Mouse (Mus musculus): ENCODE results near the gene Rab10. TPM values are rescaled to one million over a fixed set of nuclear protein-coding genes. Genes with fewer than 3 reads are reported as not detected.
A peak's percentile ranks its signal among the peaks of the same experiment; 100 is the strongest.
"Not testable (repeated sequence)": the region's sequence is repeated elsewhere in the genome, so short reads cannot be mapped to it uniquely, and the experiment has no call there.

Gene Rab10
- total RNA-seq, 2 experiments from 2014 or later, result 74.6 to 96.9 TPM

DNA sequence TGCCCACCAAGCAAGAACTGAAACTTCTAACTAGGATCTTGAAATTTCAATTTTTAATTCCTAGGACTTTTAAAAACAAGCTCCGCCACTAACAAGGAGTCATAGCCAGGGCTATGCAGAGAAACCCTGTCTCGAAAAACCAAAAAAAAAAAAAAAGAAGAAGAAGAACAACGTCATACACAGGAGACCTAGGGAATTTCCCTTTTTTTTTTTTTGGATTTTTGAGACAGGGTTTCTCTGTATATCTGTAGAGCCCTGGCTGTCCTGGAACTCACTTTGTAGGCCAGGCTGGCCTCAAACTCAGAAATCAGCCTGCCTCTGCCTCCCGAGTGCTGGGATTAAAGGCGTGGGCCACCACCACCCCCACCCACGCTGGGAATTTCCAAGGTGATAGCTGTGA, 12.1 kb downstream of the Rab10 start:
- not testable (repeated sequence) for ATAC-seq (ENCODE audit: poor library complexity, severe bottlenecking)

DNA sequence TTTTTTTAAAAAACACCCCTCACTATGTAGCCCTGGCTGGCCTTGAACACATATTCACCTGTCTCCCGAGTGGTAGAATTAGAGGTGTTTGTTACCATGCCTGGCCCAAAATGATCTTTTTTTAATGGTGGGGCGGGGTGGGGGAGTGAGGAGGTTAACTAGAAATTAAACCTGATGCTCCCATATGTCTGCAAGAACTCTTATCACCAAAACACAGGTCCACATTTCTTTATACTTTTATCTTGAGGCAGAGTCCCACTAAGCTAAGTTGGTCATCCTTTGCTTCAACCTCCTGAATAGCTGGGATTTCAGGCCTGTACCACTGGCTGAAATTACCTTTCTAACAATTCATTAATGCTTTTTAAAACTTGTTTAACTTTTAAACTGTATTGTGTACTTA, 13.7 kb downstream of the Rab10 start:
- no peak for ATAC-seq (ENCODE audit: poor library complexity, severe bottlenecking)

DNA sequence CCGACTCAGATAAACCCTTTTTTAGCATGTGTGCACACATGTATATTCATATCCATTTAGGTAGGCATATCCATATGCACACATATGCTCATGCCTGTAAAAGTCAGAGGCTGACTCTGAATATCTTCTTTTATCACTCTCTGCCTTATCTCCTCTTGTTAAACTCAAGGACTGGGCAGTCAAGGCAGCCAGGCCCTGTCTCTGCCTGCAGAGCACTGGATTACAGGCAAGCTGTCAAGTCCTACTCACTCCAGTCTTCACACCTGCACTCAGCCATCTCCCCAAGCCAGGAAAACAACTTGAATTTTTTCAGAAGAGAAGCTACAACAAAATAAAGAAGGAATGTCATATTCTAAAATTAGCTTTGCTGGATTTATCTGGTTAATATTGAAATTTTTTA, 17.9 kb downstream of the Rab10 start:
- ATAC-seq (ENCODE audit: poor library complexity, severe bottlenecking), result no peak

DNA sequence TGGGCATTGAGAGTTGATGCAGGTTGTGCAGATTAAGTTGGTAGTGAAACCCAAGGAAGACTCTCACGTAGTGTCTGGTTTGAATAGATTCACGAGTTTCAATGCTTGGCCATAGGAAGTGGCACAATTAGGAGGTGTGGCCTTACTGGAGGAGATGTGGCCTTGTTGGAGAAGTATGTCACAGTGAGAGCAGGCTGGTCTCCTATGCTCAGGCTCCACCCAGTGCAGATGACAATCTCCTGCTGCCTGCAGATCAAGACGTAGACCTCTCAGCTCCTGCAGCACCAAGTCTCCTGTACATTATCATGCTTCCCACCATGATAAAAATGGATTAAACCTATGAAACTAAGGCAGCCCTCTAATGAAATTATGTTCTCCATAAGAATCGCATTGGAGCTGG, 18.7 kb downstream of the Rab10 start:
- ATAC-seq (ENCODE audit: poor library complexity, severe bottlenecking), result peak; percentile 100

DNA sequence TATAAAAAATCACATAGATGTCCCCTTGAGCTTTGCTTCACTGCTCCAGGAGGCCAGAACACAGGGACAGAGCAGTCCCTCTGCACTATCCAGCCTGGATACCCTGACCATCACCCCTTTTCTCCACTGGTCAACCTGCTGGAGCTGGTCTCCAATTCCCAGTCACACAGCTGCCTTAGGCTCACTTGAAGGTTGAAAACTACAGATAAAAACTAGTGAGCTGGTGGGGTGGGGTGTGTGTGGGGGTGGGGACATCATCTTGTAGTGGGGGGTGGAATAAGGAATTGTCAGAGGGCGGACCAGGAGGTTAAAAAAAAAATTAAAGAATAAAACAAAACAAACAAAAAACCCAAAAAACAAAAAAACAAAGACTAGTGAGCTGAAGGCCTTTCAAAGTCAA, 21.3 kb downstream of the Rab10 start:
- ATAC-seq (ENCODE audit: poor library complexity, severe bottlenecking), result no peak

DNA sequence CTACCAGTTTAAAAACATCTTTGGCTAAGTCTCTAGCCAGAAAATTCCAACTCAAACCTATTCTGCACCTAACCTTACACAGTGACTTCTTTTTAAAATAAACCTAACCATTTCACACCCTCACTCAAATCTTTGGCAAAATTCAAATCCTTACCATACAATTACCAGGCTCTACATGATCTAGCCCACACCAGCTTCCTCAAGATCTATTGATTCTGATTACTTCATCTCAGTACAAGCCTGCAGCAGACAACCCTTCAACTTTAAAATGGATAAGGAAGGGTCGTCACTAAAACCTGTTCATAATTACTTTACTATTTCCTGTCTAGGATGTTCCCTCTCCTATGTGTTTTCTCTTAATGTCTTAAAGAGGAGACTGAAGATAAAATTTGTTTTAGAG, 23.9 kb downstream of the Rab10 start:
- ATAC-seq (ENCODE audit: poor library complexity, severe bottlenecking), result no peak

DNA sequence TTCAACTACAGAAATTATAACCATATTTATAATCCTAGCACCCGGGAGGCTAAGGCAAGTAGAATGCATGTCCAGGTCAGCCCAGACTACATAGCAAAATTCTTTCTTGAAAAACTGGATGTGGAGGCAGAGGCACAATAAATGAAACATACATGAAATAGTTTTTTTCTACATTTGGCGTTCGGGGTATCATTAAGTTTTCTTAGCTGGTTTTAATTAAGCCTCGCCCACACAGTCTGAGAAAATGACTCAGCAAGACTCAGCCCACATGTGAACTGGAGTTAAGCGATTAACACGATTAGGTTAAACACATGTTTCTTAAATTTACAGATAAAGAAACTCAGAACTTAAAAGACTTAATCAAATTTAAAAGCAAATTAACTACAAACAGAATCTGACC, 24.4 kb downstream of the Rab10 start:
- ATAC-seq (ENCODE audit: poor library complexity, severe bottlenecking), result peak; percentile 56; the same call in 1 of the 2 replicates

DNA sequence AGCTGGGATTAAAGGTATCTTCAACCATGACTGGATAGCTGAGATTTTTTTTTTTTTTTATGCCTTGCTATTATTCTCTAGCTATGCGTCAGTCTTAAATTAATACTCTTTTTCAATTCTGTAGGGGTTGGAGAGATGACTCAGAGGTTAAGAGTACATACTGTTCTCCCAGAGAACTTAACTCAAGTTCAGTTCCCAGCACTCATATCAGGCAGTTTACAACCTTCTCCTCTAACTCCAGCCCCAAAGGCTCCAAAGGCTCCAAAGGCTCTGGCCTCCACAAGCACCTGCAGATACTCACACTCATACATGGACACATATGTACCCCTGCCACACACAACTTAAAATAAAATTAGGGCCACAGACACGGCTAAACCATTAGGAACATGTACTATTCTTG, 25.3 kb downstream of the Rab10 start:
- no peak for ATAC-seq (ENCODE audit: poor library complexity, severe bottlenecking)

DNA sequence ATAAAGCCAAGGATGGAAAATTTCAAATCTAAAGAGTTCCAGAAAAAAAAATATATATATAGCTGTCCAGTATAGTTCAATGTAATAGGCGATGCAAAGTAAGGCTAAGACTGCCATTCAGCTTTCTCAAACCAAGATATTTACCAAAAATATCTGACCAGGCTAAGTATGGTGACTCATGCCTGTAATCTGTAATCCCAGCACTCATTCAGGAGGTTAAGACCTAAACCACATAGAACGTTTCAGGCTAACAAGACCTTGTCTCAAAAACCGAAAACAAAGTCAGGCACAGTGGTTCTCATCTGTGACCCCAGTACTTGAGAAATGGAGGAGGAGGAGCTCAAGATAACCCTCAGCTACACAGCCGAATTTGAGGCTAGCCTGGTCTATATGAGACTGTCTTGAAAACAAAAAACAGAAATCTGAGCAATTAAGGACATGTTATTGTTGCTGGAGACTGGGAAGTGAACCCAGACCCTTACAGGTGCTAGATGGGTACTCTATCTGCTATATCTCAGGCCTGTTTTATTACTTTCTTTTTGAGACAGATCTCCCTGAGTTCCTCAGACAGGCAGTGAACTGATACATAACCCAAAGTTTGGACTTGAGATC, 25.8 kb downstream of the Rab10 start:
- ATAC-seq (ENCODE audit: poor library complexity, severe bottlenecking), result no peak

DNA sequence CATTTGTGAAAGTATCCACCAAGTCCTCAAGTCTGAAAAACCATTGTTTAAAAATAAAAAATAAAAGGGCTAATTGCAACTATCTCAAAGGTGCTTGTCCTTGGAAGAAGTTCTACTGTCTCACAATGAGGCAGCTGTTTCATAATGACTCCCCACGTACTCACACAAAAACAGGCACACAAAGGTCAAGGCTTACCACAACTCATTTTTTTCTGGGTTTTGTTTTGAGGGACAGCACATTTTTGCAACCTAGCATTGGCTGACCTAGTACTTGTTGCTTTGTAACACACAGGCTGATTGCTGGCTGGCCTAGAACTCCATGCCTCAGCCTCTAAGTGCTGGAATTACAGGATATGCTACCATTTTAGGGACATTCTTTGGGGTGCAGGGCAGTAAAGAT, 26.8 kb downstream of the Rab10 start:
- ATAC-seq (ENCODE audit: poor library complexity, severe bottlenecking), result no peak

DNA sequence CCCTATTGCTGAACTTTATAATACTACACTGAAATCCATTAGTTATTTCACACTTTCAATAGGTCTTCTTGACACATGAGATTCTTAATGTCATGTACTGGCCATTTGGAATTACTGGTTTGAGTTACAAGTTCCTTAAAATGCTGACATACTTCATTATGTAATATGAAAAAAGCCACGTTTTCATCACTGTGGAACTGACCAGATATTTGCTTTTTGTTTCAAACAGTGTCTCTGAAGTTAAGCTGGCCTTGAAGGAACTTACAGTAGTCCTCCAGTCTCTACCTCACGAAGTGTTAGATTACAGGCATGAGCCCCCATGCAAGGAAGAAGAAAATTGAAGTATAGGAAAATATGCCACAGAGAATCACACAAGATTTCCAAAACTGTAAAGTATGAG, 27.2 kb downstream of the Rab10 start:
- ATAC-seq (ENCODE audit: poor library complexity, severe bottlenecking), result peak; percentile 18; the same call in 1 of the 2 replicates

DNA sequence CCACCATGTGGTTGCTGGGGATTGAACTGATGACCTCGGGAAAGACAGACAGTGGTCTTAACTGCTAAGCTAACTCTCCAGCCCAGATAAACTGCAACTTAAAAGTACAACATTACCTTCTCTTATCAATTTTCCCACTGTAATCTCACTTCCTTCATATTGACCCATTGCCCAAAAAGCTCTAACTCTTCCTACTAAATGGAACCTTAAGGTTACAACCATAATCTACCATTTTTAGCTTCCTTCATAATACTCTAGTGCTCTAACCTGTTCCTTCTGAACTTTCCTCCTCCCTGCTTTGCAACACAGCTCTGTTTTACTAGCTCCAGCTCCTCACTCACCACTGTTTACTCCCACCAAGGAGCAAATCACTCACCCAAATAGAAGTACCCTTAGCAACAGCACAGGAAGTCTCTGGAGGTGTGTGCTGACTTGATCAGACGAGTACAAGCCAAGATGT, 30.9 kb downstream of the Rab10 start:
- no peak for ATAC-seq (ENCODE audit: poor library complexity, severe bottlenecking)

DNA sequence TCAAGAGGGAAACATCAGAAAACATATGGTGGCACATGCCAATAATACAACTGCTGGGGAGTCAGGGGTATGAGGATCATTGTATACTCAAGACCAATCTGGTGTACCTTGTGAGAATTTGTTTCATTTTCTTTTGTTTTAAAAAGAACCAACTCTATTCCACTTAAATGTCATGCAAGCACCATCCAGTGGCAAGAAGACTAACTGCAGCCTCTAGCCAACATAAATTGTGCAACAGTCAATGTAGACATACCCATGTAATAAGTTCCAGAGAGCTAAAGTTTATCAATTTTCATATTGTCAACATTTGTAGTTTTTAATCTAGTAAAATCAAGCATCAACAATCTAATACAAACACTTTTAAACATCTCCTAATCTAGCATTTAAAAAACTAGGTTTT, 39.0 kb downstream of the Rab10 start:
- peak; percentile 52; the same call in 1 of the 2 replicates for ATAC-seq (ENCODE audit: poor library complexity, severe bottlenecking)

DNA sequence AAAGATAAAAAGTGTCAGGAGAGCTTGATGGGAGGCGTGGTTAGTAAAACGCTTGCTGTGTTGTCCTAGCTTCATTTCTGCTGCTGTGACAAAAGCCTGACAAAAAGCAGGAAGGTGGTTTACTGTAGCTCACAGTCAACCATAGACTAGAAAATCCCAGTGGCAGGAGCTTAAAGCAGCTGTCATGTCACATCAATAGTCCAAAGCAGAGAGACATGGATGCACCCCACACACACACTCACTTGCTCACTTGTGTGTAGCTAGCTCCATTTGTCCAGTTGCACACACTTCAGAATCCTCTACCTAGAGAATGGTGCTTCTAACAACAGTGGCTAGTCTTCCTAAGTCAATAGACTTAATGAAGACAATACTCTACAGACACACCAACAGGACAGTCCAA, 42.4 kb downstream of the Rab10 start:
- ATAC-seq (ENCODE audit: poor library complexity, severe bottlenecking), result no peak

DNA sequence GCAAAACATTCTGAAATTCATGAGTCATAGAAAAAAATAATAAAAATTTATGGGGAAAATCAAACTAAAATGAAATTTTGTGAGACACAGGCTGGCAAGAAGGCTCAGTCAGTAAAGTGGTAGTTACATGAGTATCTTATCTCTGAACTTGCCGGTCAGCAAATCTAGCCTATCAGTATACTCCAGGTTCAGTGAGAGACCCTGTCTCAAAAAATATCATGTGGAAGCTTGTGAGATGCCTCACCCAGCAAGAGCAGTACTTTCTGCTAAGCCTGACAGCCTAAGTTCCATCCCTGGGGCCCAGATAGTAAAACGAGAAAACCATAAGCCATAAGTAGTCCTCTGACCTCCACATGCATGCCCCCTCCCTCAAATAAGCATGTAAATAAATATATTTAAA, 44.6 kb downstream of the Rab10 start:
- no peak for ATAC-seq (ENCODE audit: poor library complexity, severe bottlenecking)

DNA sequence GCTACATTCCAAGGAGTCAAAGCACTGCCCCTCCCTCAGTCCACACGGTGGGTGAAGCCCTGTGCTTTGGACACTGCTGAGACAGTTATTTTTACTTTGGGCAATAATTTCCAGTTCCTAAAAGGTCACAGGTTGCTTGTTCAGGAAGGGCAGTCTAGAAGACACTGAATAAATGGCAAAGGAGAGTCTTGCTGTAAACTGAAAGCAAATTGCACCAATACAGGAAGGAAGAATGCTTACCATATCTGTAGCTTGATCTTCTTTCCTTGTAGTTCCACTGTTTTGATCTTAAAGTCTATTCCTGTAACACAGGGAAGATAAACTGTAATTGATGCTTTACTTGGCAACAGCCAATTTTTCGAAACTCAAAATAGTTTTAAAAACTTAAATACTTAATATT, 45.3 kb downstream of the Rab10 start:
- ATAC-seq (ENCODE audit: poor library complexity, severe bottlenecking), result peak; percentile 76

DNA sequence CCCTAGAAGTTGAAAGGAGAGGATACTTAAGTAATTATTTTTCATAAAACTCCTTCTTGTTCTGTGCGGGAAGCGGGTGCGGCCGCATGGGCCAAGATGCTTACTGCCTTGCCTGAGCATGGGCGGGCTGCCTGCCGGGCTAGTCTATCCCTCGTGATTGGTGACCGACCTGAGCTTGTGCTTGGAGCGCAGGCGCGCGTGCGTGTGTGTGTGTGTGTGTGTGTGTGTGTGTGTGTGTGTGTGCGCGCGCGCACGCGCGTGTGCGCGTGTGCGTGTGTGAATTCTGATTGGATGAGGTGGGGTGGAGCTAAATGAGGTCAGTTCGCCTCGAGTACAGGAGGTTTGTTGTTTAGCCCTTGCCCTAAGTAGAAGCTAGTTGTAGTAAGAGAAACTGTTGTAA, 48.2 kb downstream of the Rab10 start:
- ATAC-seq (ENCODE audit: poor library complexity, severe bottlenecking), result no peak

DNA sequence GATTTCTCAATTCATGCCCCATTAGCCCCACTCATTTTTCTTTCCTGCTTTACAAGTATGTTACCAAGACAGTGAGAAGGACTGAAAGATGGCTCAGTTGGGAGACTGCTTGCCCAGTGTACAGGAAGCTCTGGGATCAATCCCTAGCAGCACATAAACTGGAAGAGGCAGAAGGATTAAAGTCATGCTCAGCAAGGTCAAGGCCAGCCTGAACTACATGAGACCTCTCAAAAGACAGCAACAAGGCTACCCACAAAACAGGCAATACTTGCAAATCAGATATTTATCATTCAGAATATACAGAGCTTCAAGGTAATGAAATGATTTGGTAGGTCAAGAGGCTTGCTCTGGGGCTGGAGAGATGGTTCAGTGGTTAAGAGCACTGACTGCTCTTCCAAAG, 53.8 kb downstream of the Rab10 start:
- no peak for ATAC-seq (ENCODE audit: poor library complexity, severe bottlenecking)

DNA sequence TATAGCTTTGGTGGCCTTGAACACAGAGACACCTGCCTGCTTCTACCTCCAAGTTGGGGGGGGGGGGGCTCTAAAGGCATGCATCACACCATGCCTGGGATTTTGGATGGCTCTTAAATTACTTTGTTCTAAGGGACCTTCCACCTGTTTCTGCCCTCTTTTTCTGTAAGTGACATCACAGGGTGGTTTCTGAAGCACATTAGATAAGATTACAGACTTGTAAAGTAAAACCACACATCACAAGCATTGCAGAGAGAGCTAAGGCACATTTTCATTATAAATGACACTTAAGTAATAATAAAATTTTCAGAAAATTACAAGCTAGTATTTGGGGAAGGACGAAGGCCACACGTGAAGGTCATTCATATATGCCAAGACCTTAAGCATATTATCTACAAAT, 54.3 kb downstream of the Rab10 start:
- ATAC-seq (ENCODE audit: poor library complexity, severe bottlenecking), result no peak

DNA sequence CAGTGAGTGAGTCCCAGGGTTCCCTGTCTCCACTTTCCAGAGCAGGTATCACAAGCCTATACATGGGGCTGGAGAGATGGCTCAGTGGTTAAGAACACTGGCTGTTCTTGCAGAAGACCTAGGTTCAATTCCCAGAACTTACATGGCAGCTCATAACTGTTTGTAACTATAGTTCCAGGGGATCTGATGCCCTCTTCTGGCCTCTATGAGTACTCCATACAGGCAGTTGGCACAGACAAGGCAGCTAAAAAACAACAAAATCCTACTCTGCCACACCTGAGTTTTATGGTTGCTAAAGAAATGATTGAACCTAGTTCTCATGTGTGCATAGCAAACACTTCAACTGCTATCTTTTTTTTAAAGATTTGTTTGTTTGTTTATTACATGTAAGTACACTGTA, 56.2 kb downstream of the Rab10 start:
- ATAC-seq (ENCODE audit: poor library complexity, severe bottlenecking), result no peak

DNA sequence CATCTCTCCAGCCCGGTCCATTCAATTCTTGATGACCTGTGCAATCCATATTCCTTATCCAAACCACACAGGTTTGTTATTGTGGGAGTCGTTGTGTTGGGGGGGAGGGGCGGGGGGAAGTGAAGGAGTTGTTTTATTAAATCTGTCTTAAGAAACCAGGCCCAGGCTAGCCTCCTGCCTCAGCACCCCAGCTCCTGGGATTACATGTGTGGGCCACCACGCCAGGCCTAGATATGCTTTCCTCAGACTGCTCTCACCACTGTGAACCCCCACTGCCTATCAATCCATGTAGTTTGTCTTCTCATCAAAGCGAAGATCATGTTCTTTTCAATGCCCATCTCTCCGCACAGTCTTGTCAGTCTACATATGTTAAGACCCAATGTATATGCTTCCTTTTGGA, 63.7 kb downstream of the Rab10 start:
- ATAC-seq (ENCODE audit: poor library complexity, severe bottlenecking), result no peak

DNA sequence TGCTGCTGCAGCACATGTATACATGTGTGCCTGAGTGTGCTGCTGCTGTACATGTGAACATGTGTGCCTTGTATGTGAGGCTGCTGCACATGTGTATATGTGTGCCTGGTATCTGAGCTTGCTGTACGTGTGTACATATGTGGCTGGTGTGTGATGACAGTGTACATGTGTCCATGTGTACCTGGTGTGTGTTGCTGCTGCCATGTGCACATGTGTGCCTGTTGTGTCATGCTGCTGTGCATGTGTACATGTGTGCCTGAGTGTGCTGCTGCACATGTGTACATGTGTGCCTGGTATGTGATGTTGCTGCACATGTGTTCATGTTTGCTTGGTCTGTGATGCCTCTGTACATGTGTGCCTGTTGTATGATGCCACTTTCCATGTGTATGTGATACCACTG, 70.2 kb downstream of the Rab10 start:
- ATAC-seq (ENCODE audit: poor library complexity, severe bottlenecking), result no peak

DNA sequence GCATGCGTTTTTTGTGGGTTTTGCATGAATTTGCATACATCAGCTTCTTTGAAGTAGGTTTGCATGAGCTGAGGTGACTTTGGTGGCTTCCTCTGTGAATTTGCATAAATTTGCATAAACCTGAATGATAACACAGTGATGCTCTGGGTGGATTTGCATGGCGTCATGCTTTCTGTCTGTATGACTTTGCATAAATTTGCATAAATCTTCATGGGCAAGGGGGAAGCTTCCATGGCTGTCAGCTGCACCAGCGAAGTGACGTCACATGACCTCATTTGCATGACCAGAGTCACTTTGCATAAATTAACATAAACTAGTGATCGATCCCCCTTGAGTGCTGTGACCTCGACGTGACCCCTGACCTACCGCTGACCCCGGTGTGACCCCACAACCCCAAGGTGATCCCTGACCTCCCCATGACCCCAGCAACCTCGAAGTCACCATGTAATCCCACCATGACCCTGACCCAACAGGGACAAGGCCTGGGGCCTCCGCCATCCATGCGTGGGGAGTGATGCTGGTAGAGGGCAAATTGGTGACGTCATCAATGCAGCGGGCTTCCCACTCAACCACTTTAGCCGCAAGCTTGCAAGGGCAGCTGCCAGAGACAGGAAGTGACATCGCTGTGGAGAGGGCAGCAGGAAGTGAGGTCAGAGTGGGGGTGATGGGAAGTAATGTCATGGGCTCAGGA, 71.3 kb downstream of the Rab10 start:
- ATAC-seq (ENCODE audit: poor library complexity, severe bottlenecking), result no peak
